Mouse (Mus musculus) lung, embryonic 16.5 days (tissue): Measurements from ENCODE around the gene Cbln3. TPM values are rescaled to one million over a fixed set of nuclear protein-coding genes. Genes with fewer than 3 reads are reported as not detected.

Source experiments
- ATAC-seq: fragments of 200-750 bp; cut with Nextera tagmentation; 2 replicates; pipeline ENCODE4 v1.8.0; 2017; ENCODE audit warnings: low read depth, mild to moderate bottlenecking, moderate library complexity
- H3K27ac ChIP-seq: fragments of 300-500 bp; sonication (generic); 2 replicates; pipeline ENCODE4 v1.5.1; 2014; ENCODE audit warnings: mild to moderate bottlenecking, control low read depth, low read length
- H3K27me3 ChIP-seq: fragments of 300-500 bp; sonication (generic); 2 replicates; pipeline ENCODE4 v1.6.1; 2014; ENCODE audit warnings: low read depth, low read length, mixed read lengths; ENCODE audit not compliant: control insufficient read depth, insufficient read depth
- H3K36me3 ChIP-seq: fragments of 300-500 bp; sonication (generic); 2 replicates; pipeline ENCODE4 v1.6.1; 2014; ENCODE audit warnings: low read length; ENCODE audit not compliant: control insufficient read depth, insufficient read depth
- H3K4me1 ChIP-seq: fragments of 300-500 bp; sonication (generic); replicated peaks from 2 replicates; pipeline ENCODE4 v1.6.1; 2014; ENCODE audit warnings: low read length, mixed read lengths; ENCODE audit not compliant: control insufficient read depth, insufficient read depth
- H3K4me2 ChIP-seq: fragments of 300-500 bp; sonication (generic); 2 replicates; pipeline ENCODE4 v1.6.1; 2014; ENCODE audit warnings: low read depth, low read length, control low read depth
- H3K4me3 ChIP-seq: fragments of 300-500 bp; sonication (generic); 2 replicates; pipeline ENCODE4 v1.5.1; 2014; ENCODE audit warnings: mild to moderate bottlenecking, low read length, control low read depth
- H3K9ac ChIP-seq: fragments of 300-500 bp; sonication (generic); 2 replicates; pipeline ENCODE4 v1.6.1; 2014; ENCODE audit warnings: low read length, control low read depth
- H3K9me3 ChIP-seq: fragments of 300-500 bp; sonication (generic); 2 replicates; pipeline ENCODE4 v1.6.1; 2016; ENCODE audit warnings: low read length; ENCODE audit not compliant: control insufficient read depth
- WGBS: fragments of 180-500 bp; shearing (Covaris S2); extraction: QIAGEN DNeasy Blood & Tissue Kit; methylation state at CpG from one replicate; pipeline ENCODE4 v1.1.7; 2014; 5-methylcytosine and 5-hydroxymethylcytosine counted together
- polyA plus RNA-seq: library from polyadenylated mRNA; unstranded; fragments of >200 nt; fragmentation: Nextera tagmentation; extraction: Ambion mirVana; gene quantifications from 2 replicates; pipeline ENCODE4 v1.2.1, GENCODE M21; 2015

Gene Cbln3
- polyA plus RNA-seq, 1 experiment from 2014 or later = 1.2 TPM

- Histone ChIP-seq H3K4me1 (peaks cover 18% of the 10 kb centered on the region), H3K36me3 (peaks cover 39% of the 10 kb centered on the region), H3K4me3 (no peak overlapping the region), H3K4me2 (peak overlapping the region; percentile 49; the same call in 1 of the 2 replicates), H3K27ac (no peak overlapping the region), H3K9me3 (no peaks in the 10 kb centered on the region), H3K9ac (no peak overlapping the region), H3K27me3 (no peaks in the 10 kb centered on the region)
- WGBS = 77% methylated on average over 8 of the region's 8 CpGs
- no peak for ATAC-seq
Observed at GRCm38 (mm10) chr14:55873242-55873713, 10.9 kb downstream of the Cbln3 start.

- Histone ChIP-seq H3K4me2 (no peak overlapping the region), H3K4me3 (no peak overlapping the region), H3K36me3 (peaks cover 45% of the 10 kb centered on the region), H3K9ac (no peak overlapping the region), H3K9me3 (no peaks in the 10 kb centered on the region), H3K27me3 (no peaks in the 10 kb centered on the region), H3K27ac (no peak overlapping the region), H3K4me1 (peaks cover 12% of the 10 kb centered on the region)
- 83% methylated on average over 17 of the region's 17 CpGs for WGBS
- no peak for ATAC-seq
Observed at GRCm38 (mm10) chr14:55872551-55872950, 11.6 kb downstream of the Cbln3 start.

- H3K9me3 ChIP-seq = no peaks in the 10 kb centered on the region
- H3K4me3 ChIP-seq = no peak overlapping the region
- WGBS = 85% methylated on average over 12 of the region's 12 CpGs
- no peak overlapping the region for H3K9ac ChIP-seq
- H3K36me3 ChIP-seq = peaks cover 45% of the 10 kb centered on the region
- H3K27ac ChIP-seq = no peak overlapping the region
- H3K27me3 ChIP-seq = no peaks in the 10 kb centered on the region
- no peak for ATAC-seq
- H3K4me1 ChIP-seq = peaks cover 8% of the 10 kb centered on the region
- no peak overlapping the region for H3K4me2 ChIP-seq
Observed at GRCm38 (mm10) chr14:55872039-55872438, 12.2 kb downstream of the Cbln3 start.

- no peak overlapping the region for H3K9ac ChIP-seq
- H3K4me2 ChIP-seq = no peak overlapping the region
- no peak overlapping the region for H3K27ac ChIP-seq
- H3K36me3 ChIP-seq = peaks cover 64% of the 10 kb centered on the region
- no peak overlapping the region for H3K4me3 ChIP-seq
- ATAC-seq = no peak
- H3K27me3 ChIP-seq = no peaks in the 10 kb centered on the region
- H3K4me1 ChIP-seq = peaks cover 8% of the 10 kb centered on the region
- H3K9me3 ChIP-seq = no peaks in the 10 kb centered on the region
- 95% methylated on average over 6 of the region's 6 CpGs for WGBS
Observed at GRCm38 (mm10) chr14:55869538-55869937, 14.7 kb downstream of the Cbln3 start.

- Histone ChIP-seq H3K27ac (no peak overlapping the region), H3K4me2 (no peak overlapping the region), H3K36me3 (peaks cover 70% of the 10 kb centered on the region), H3K9me3 (no peaks in the 10 kb centered on the region), H3K4me3 (no peak overlapping the region), H3K27me3 (no peaks in the 10 kb centered on the region), H3K9ac (no peak overlapping the region), H3K4me1 (peaks cover 4% of the 10 kb centered on the region)
- 82% methylated on average over 14 of the region's 14 CpGs for WGBS
- no peak for ATAC-seq
Observed at GRCm38 (mm10) chr14:55868230-55869026, 15.8 kb downstream of the Cbln3 start.

GRCm38 (mm10) chr14:55866962-55867361 lies 17.2 kb downstream of the Cbln3 start:
- no peak for ATAC-seq
- Histone ChIP-seq H3K9ac (no peak overlapping the region), H3K9me3 (no peaks in the 10 kb centered on the region), H3K4me1 (peaks cover 8% of the 10 kb centered on the region), H3K27me3 (no peaks in the 10 kb centered on the region), H3K4me2 (no peak overlapping the region), H3K4me3 (no peak overlapping the region), H3K27ac (no peak overlapping the region), H3K36me3 (peaks cover 61% of the 10 kb centered on the region)
- 32% methylated on average over 4 of the region's 4 CpGs for WGBS

GRCm38 (mm10) chr14:55863773-55864172 lies 20.4 kb downstream of the Cbln3 start:
- H3K9me3 ChIP-seq = no peaks in the 10 kb centered on the region
- no peaks in the 10 kb centered on the region for H3K27me3 ChIP-seq
- peaks cover 19% of the 10 kb centered on the region for H3K4me1 ChIP-seq
- 24% methylated on average over 7 of the region's 7 CpGs for WGBS
- no peak overlapping the region for H3K27ac ChIP-seq
- H3K9ac ChIP-seq = peak overlapping the region; percentile 13; the same call in 1 of the 2 replicates
- no peak overlapping the region for H3K4me2 ChIP-seq
- H3K36me3 ChIP-seq = peaks cover 36% of the 10 kb centered on the region
- ATAC-seq = peak; percentile 75
- no peak overlapping the region for H3K4me3 ChIP-seq

- Histone ChIP-seq H3K9me3 (no peaks in the 10 kb centered on the region), H3K27ac (no peak overlapping the region), H3K4me1 (peaks cover 22% of the 10 kb centered on the region), H3K4me2 (no peak overlapping the region), H3K9ac (no peak overlapping the region), H3K4me3 (no peak overlapping the region), H3K36me3 (peaks cover 29% of the 10 kb centered on the region), H3K27me3 (no peaks in the 10 kb centered on the region)
- 93% methylated on average over 10 of the region's 10 CpGs for WGBS
- no peak for ATAC-seq
Observed at GRCm38 (mm10) chr14:55862970-55863369, 21.2 kb downstream of the Cbln3 start.

- Histone ChIP-seq H3K9me3 (no peaks in the 10 kb centered on the region), H3K4me3 (no peak overlapping the region), H3K9ac (no peak overlapping the region), H3K36me3 (peaks cover 25% of the 10 kb centered on the region), H3K27me3 (no peaks in the 10 kb centered on the region), H3K27ac (no peak overlapping the region), H3K4me2 (no peak overlapping the region), H3K4me1 (peaks cover 29% of the 10 kb centered on the region)
- no peak for ATAC-seq
- WGBS = 56% methylated on average over 6 of the region's 6 CpGs
Observed at GRCm38 (mm10) chr14:55862186-55862585, 22.0 kb downstream of the Cbln3 start.
